Mouse (Mus musculus) ES-E14 (cell line): ENCODE results near the gene Cldn15.

Source experiments
- CHD2 ChIP-seq: IDR thresholded peaks from 2 replicates; pipeline ENCODE4 v1.6.1; 2014; ENCODE audit warnings: mild to moderate bottlenecking, low read depth, low read length, inconsistent platforms
- HCFC1 ChIP-seq: IDR thresholded peaks from 2 replicates; pipeline ENCODE4 v1.6.1; 2012; ENCODE audit warnings: low read length, inconsistent platforms, borderline replicate concordance; ENCODE audit not compliant: insufficient read depth
- MAFK ChIP-seq: IDR thresholded peaks from 2 replicates; pipeline ENCODE4 v1.6.1; 2014; ENCODE audit warnings: mild to moderate bottlenecking, low read depth, low read length, inconsistent platforms; ENCODE audit not compliant: insufficient read depth
- ZC3H11A ChIP-seq: IDR thresholded peaks from 2 replicates; pipeline ENCODE4 v1.6.1; 2012; ENCODE audit warnings: low read depth, mild to moderate bottlenecking, inconsistent platforms, low read length, borderline replicate concordance
- ZNF384 ChIP-seq: IDR thresholded peaks from 2 replicates; pipeline ENCODE4 v1.6.1; 2012; ENCODE audit warnings: low read depth, low read length, inconsistent platforms

- TF ChIP-seq ZNF384 (no peak), MAFK (peak; percentile 35; the same call in 1 of the 2 replicates), HCFC1 (no peak), CHD2 (no peak), ZC3H11A (no peak)
Measured at GRCm38 (mm10) chr5:136935905-136936695, 30.3 kb upstream of the Cldn15 start.
